Mouse (Mus musculus): ENCODE data around the gene Irf2bpl. TPM values are rescaled to one million over a fixed set of nuclear protein-coding genes. Genes with fewer than 3 reads are reported as not detected.

Irf2bpl gene
- polyA plus RNA-seq, 1 experiment from 2014 or later = 94.9 TPM

DNA sequence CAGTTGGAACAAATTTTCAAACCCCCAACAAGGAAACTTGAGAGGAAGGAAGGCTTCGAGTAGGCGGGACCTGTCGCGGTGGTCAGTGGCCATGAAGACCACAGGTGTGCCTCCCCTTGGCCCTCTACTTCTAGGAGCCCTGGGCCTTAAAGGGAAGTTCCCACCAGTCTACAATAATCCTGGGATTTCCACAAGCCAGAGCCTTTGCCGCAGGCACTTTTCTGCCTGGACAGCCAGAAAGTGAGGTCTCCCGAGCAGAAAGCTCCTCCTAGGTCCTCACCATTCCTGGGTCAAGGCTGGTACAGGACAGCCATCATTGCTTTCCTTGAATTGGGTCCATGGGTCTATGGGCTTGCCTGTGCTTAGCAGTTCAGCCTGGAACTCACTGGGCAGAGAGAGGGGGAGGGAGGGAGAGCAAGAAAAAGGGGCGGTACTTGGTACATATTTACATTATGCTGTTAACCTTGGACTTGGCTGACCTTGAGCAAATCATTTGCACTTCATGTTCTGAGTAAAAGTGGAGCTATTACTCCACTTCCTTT is 4.6 kb upstream of the Irf2bpl start:
- H3K9me3 ChIP-seq = no peaks in the 10 kb centered on the region
- peaks cover 91% of the 10 kb centered on the region for H3K4me1 ChIP-seq
- H3K4me3 ChIP-seq = no peak overlapping the region
- WGBS = 13% methylated on average over 7 of the region's 7 CpGs
- peak overlapping the region; percentile 57; the same call in 1 of the 2 replicates for H3K4me2 ChIP-seq (replicated peaks)
- H3K27me3 ChIP-seq = no peaks in the 10 kb centered on the region
- ATAC-seq (replicated peaks) = no peak
- peak overlapping the region; percentile 52; the same call in 1 of the 2 replicates for H3K9ac ChIP-seq (replicated peaks)
- H3K36me3 ChIP-seq = no peaks in the 10 kb centered on the region
- H3K27ac ChIP-seq (replicated peaks) = peak overlapping the region; percentile 100

DNA sequence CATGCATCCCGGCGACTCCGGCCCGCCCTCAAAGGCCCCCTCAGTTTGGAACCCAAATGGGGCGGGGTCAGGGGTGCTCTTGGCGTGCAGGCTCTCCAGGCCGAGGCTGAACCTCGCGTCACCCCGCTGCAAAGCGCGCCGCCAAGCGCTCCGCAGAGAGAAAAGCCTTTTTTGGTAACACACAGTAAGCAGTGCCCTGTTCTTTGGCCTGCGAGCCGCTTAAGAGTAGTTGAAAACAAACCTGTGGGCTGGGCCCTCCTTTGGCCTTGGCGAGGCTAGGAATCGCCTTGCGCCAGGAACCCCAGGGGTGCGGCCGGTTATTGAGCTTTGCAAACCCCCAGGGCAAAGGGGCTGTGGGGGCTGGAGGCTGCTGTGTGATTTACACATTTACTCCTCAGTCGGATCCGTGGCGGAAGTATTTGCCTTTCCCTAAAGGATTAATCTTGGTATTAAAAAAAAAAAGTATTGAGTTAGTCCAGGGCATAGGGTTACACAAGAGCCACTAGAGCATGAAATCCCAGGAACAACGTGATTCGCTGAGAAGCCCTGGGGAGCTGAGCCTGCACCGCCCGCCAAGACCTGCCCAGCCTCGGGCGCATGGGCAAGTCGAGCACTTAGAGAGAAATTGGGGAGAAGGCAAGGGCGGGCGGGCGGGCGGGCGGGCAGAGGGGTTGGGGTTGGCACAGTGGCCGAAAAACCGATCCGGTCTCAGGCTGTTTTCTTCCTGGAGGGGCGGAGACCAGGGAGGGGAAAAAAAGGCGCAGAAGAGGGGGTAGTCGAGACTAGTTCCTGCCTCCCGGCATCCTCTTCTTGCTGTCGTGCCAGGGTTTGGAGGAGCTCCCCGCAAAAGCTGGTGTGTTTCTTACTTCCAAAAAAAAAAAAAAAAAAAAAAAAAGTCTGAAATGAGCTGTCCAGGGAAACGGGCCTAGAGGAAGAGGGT is 3.8 kb upstream of the Irf2bpl start:
- Histone ChIP-seq H3K36me3 (no peaks in the 10 kb centered on the region), H3K4me2 (replicated peaks) (peak overlapping the region; percentile 57), H3K9me3 (no peaks in the 10 kb centered on the region), H3K27ac (replicated peaks) (peak overlapping the region; percentile 100), H3K9ac (replicated peaks) (peak overlapping the region; percentile 52), H3K27me3 (no peaks in the 10 kb centered on the region), H3K4me1 (peaks cover 84% of the 10 kb centered on the region), H3K4me3 (peak overlapping the region; percentile 33)
- WGBS = under 1% methylated on average over 47 of the region's 47 CpGs
- ATAC-seq (replicated peaks) = peak; percentile 8

DNA sequence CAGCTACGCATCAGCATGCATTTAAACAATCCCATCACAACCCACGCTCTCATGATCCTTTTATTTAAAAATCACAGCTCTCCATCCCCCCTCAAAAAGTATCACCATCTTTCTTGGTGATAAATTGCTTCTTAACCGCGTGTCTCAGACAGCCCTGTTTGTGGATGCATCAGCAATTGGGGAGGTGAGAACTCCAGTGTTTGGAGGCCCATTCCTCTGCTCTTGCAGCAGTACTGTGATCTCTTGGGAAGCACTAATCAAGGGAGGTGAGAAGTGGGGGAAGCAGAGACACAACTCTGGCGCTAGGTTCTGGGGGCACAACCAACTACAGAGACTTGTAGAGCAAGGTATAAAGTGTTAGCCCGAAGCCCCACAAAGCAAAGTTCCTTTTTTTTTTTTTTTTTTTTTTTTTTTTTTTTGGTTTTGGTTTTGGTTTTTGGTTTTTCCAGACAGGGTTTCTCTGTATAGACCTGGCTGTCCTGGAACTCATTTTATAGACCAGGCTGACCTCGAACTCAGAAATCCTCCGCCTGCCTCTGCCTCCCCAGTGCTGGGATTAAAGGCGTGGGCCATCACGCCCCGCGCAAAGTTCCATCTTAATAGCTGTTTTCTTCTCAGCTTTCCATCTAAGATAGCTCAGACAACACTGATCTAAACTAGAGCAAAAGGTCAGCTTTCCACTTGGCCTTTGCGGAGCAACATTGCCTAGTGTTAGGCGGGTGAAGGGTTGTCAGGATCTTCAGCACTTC is 3.0 kb upstream of the Irf2bpl start:
- H3K36me3 ChIP-seq = no peaks in the 10 kb centered on the region
- no peaks in the 10 kb centered on the region for H3K9me3 ChIP-seq
- H3K27ac ChIP-seq (replicated peaks) = peak overlapping the region; percentile 100
- peaks cover 76% of the 10 kb centered on the region for H3K4me1 ChIP-seq
- H3K4me2 ChIP-seq (replicated peaks) = peak overlapping the region; percentile 57
- H3K9ac ChIP-seq (replicated peaks) = peak overlapping the region; percentile 52
- WGBS = 36% methylated on average over 14 of the region's 14 CpGs
- no peak for ATAC-seq (replicated peaks)
- H3K4me3 ChIP-seq = peak overlapping the region; percentile 33; the same call in 1 of the 2 replicates
- no peaks in the 10 kb centered on the region for H3K27me3 ChIP-seq

DNA sequence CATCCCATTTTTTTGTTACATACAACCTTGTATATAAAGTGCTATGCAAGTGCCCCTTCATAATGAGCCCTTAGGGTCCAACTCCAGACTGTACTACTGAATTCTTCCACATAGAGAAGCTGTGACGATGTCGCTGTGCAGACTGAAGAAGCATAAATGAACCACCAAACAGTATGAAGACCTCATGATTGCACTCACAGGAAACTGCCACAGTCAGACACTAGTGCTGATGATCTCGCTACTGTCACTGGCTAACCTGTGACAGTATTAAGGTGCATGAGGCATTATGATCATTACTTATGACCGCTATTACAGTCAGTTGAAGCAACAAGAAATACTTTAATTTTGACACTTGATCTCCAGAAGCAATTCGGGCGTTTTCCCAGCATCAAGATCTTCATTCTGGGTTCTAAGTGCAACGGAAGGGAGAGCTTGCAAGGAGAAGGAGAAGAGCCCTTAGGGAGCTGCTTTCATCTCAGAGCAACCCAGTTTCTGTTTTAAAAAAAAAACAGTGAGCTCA is 1.9 kb upstream of the Irf2bpl start:
- Histone ChIP-seq H3K4me2 (replicated peaks) (no peak overlapping the region), H3K9ac (replicated peaks) (no peak overlapping the region), H3K4me3 (no peak overlapping the region), H3K9me3 (no peaks in the 10 kb centered on the region), H3K27ac (replicated peaks) (peak overlapping the region; percentile 100), H3K36me3 (no peaks in the 10 kb centered on the region), H3K4me1 (peaks cover 68% of the 10 kb centered on the region), H3K27me3 (no peaks in the 10 kb centered on the region)
- ATAC-seq (replicated peaks) = no peak
- 55% methylated on average over 7 of the region's 7 CpGs for WGBS

DNA sequence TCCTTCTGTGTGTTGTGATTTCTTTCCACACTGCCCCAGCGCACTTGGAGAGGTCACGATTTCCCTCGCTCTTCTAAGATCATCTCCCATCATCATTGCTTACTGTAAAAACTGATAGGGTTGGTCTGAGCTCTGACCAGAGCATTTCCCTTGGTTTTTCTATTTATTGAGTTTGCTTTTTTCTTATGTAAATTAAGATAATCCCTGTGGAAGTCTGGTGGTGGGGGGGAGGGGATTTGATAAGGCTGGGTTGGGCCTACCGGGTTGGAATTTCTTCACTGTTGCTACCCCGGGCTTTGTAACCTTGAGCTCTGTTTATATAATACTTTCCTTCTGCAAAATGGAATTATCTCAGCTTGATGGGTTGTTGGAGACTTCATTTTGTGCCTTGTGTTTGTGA is 1.1 kb upstream of the Irf2bpl start:
- 11% methylated on average over 5 of the region's 5 CpGs for WGBS
- Histone ChIP-seq H3K27ac (replicated peaks) (peak overlapping the region; percentile 100), H3K36me3 (no peaks in the 10 kb centered on the region), H3K27me3 (no peaks in the 10 kb centered on the region), H3K4me2 (replicated peaks) (peak overlapping the region; percentile 89), H3K9me3 (no peaks in the 10 kb centered on the region), H3K4me1 (peaks cover 61% of the 10 kb centered on the region), H3K9ac (replicated peaks) (peak overlapping the region; percentile 98; the same call in 1 of the 2 replicates), H3K4me3 (peak overlapping the region; percentile 98; the same call in 1 of the 2 replicates)
- ATAC-seq (replicated peaks) = no peak

DNA sequence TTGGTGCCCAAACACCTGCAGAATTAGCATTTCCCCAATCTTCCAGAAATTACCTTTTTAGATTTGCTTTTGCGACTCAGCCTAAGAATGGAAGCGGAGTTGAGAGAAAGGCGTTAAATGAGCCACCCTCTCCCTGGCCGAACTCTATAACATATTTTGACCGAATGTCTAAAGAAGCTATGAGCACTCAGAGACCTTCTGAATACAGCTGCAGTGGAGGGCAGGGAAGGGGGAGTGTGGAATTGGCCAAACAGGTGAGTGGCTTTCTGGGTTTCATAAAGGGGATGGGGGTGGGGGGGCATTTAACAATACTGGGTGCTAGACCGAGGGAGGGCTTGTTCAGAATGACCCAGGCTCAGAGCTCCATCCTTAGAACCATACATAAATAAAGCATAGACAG is 738 bp upstream of the Irf2bpl start:
- H3K36me3 ChIP-seq = no peaks in the 10 kb centered on the region
- no peaks in the 10 kb centered on the region for H3K27me3 ChIP-seq
- no peaks in the 10 kb centered on the region for H3K9me3 ChIP-seq
- peaks cover 61% of the 10 kb centered on the region for H3K4me1 ChIP-seq
- peak overlapping the region; percentile 100 for H3K27ac ChIP-seq (replicated peaks)
- peak overlapping the region; percentile 98 for H3K4me3 ChIP-seq
- 4% methylated on average over 6 of the region's 6 CpGs for WGBS
- peak overlapping the region; percentile 98 for H3K9ac ChIP-seq (replicated peaks)
- H3K4me2 ChIP-seq (replicated peaks) = peak overlapping the region; percentile 89
- no peak for ATAC-seq (replicated peaks)

DNA sequence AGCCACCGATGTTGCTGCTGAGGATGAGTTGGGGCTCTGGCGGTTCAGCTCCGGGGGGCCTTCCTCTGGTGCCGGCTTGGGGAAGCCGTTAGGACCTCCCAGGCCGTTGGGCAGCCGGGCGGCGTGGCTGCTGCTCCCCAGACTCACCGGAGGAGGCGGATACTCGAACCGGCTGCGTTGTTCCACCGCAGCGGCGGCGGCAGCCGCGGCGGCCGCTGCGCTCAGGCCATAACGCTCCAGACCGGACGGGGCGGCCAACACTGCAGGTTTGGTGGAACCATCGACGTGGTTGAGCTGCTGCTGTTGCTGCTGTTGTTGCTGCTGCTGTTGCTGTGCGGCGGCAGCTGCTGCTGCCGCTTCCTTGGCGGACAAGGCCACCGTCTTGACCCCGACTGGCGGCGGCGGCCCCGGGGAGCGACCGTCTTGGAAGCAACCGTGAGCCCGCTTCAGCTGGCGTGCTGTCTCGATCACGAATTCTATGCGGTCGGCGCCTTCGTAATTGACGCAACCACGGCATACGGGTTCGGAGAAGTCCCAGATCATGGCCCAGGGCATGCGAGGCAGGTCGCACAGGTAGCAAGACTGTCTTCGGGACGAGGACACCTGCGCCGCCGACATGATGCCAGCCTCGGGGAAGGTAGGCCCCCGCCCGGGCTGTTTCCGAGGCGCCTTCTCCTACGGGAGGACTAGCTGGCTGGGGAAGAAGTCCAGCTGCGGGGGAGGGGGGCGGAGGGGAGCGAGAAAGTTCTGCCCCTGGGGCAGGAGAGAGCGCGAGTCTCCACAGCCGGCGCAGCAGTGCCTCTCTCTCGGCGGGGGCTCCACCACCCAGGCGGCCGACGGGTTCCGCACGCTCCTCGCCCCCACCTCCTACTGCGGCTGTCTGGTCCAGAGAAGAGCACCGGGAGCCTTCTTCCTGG is 1.1 kb downstream of the Irf2bpl start:
- under 1% methylated on average over 84 of the region's 84 CpGs for WGBS
- Histone ChIP-seq H3K36me3 (no peaks in the 10 kb centered on the region), H3K27ac (replicated peaks) (peak overlapping the region; percentile 100), H3K27me3 (no peaks in the 10 kb centered on the region), H3K4me2 (replicated peaks) (peak overlapping the region; percentile 89), H3K4me1 (peaks cover 61% of the 10 kb centered on the region), H3K9me3 (no peaks in the 10 kb centered on the region), H3K4me3 (peak overlapping the region; percentile 98), H3K9ac (replicated peaks) (peak overlapping the region; percentile 98)
- ATAC-seq (replicated peaks) = peak; percentile 11

DNA sequence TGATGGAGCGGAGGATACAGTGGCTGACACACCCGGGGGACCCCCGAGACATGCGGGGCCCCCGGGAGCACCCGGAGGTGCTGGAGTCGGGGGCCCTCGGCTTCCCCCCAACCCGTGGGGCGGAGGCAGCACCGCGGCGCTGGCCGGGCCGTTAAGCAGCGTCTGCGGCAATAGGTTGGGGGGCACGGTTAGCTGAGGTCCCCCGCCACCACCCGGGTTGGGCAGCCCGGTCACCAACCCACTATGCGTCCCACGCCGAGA is 1.6 kb downstream of the Irf2bpl start:
- no peaks in the 10 kb centered on the region for H3K27me3 ChIP-seq
- peak overlapping the region; percentile 98 for H3K4me3 ChIP-seq
- WGBS = 1% methylated on average over 24 of the region's 24 CpGs
- H3K9me3 ChIP-seq = no peaks in the 10 kb centered on the region
- no peak for ATAC-seq (replicated peaks)
- peak overlapping the region; percentile 100 for H3K27ac ChIP-seq (replicated peaks)
- peaks cover 61% of the 10 kb centered on the region for H3K4me1 ChIP-seq
- no peaks in the 10 kb centered on the region for H3K36me3 ChIP-seq
- H3K4me2 ChIP-seq (replicated peaks) = peak overlapping the region; percentile 89
- H3K9ac ChIP-seq (replicated peaks) = peak overlapping the region; percentile 98

DNA sequence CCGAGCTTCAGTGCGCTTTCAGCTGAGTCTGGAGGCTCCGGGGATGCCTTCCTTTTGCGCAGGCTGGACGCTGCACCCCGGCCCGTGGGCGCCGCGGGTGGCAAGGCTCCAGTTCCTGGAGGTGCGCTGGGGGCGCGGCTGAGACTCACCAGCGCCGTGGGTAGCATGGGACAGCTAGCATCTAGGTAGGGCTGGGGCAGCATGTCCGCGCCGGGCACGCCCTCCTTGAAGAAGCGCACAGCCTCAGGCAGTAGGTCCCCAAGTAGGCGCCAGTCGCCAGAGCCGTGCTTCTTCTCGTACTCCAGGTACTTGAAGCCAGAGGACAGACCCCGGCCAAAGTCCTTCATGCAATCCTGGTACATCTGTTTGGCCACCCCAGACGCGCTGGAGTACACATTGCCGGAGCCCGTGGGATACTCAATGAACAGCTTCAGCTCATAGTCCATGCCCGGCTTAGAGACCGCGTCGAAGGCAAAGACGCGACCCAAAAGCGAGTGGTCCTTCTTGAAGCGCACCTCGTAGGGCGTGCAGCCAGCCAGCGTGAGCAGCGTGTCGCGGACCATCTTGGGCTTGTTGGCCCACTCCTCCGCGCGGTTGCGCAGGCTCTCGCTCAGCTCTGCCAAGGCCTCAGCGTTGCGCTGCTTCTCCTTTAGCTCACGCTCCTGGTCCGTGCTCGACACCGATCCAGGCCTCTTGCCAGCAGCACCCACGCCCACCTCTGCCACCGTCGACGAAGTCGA is 2.1 kb downstream of the Irf2bpl start:
- ATAC-seq (replicated peaks) = no peak
- Histone ChIP-seq H3K4me1 (peaks cover 58% of the 10 kb centered on the region), H3K4me3 (peak overlapping the region; percentile 98), H3K36me3 (no peaks in the 10 kb centered on the region), H3K9ac (replicated peaks) (peak overlapping the region; percentile 98), H3K27me3 (no peaks in the 10 kb centered on the region), H3K27ac (replicated peaks) (peak overlapping the region; percentile 100), H3K9me3 (no peaks in the 10 kb centered on the region), H3K4me2 (replicated peaks) (peak overlapping the region; percentile 89)
- WGBS = under 1% methylated on average over 59 of the region's 59 CpGs

DNA sequence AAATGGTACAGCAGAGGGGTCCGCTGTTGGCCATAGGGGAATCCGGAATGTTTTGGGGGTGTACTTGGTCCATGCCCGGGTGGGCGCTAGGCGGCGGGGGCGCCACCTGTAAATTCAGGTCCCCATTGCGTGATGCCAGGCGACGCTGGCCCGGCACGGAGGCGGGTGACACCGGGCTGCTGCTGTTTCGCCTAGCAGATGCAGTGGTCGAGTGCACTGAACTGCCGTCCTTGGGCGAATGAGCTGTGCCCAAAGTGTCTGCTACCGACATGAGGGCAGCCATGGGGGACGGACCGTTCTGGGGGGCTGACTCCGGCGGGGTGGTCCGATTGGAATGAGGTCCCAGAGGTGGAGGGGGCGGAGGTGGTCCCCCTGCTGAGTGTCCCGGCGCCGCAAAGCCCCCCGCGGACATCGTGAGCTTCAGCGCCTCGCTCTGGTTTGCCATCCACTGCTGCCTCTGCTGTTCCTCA is 2.8 kb downstream of the Irf2bpl start:
- H3K4me1 ChIP-seq = peaks cover 52% of the 10 kb centered on the region
- ATAC-seq (replicated peaks) = no peak

More for the DNA sequence above, 2.8 kb downstream of the Irf2bpl start:
- Histone ChIP-seq H3K9me3 (no peaks in the 10 kb centered on the region), H3K27ac (replicated peaks) (peak overlapping the region; percentile 100), H3K4me2 (replicated peaks) (peak overlapping the region; percentile 89), H3K9ac (replicated peaks) (peak overlapping the region; percentile 98), H3K4me3 (peak overlapping the region; percentile 98), H3K36me3 (no peaks in the 10 kb centered on the region), H3K27me3 (no peaks in the 10 kb centered on the region)
- WGBS = 5% methylated on average over 33 of the region's 33 CpGs
